Mouse (Mus musculus) ES-E14 (cell line): Measurements from ENCODE around the gene BC004004. TPM values are rescaled to one million over a fixed set of nuclear protein-coding genes. Genes with fewer than 3 reads are reported as not detected.
"Not testable (repeated sequence)": the region's sequence is repeated elsewhere in the genome, so short reads cannot be mapped to it uniquely, and the experiment has no call there.

Experiments
- DNase-seq: peaks from one replicate; pipeline ENCODE4 v3.0.0-alpha.2; 2013; ENCODE audit warnings: low read depth, low spot score
- H3K27ac ChIP-seq: 2 replicates; pipeline ENCODE4 v1.5.1; 2012; ENCODE audit warnings: low read depth, mild to moderate bottlenecking, low read length, moderate library complexity, mixed read lengths; ENCODE audit not compliant: poor library complexity, insufficient read depth, severe bottlenecking
- H3K36me3 ChIP-seq: 2 replicates; pipeline ENCODE4 v1.6.1; 2012; ENCODE audit warnings: mild to moderate bottlenecking, low read length, moderate library complexity, mixed read lengths; ENCODE audit not compliant: control insufficient read depth, poor library complexity, insufficient read depth, severe bottlenecking
- H3K4me1 ChIP-seq, 2 experiments: fragments of 150-350 bp in 1 of 2; sonication (generic) in 1 of 2; 2 replicates each; pipeline ENCODE4 v1.6.1; 2012; ENCODE audit warnings: low read length in 2 of 2, mild to moderate bottlenecking in 1 of 2, mixed read lengths in 1 of 2; ENCODE audit not compliant: control insufficient read depth in 2 of 2, insufficient read depth in 2 of 2, poor library complexity in 1 of 2
- H3K4me3 ChIP-seq, 2 experiments: fragments of 150-350 bp in 1 of 2; sonication (generic) in 1 of 2; 2 replicates each; pipeline ENCODE4 v1.5.1; 2012; ENCODE audit warnings: low read length in 2 of 2, low read depth in 1 of 2, mild to moderate bottlenecking in 1 of 2, mixed read lengths in 1 of 2; ENCODE audit not compliant: insufficient read depth in 1 of 2, poor library complexity in 1 of 2, severe bottlenecking in 1 of 2
- H3K9ac ChIP-seq: 2 replicates; pipeline ENCODE4 v1.6.1; 2012; ENCODE audit warnings: low read depth, mild to moderate bottlenecking, low read length, mixed read lengths; ENCODE audit not compliant: poor library complexity, insufficient read depth, severe bottlenecking
- H3K9me3 ChIP-seq: fragments of 150-350 bp; sonication (generic); 2 replicates; pipeline ENCODE4 v1.6.1; 2012; ENCODE audit warnings: low read depth, mild to moderate bottlenecking, low read length; ENCODE audit not compliant: control insufficient read depth, insufficient read depth
- CHD2 ChIP-seq: IDR thresholded peaks from 2 replicates; pipeline ENCODE4 v1.6.1; 2014; ENCODE audit warnings: mild to moderate bottlenecking, low read depth, low read length, inconsistent platforms
- HCFC1 ChIP-seq: IDR thresholded peaks from 2 replicates; pipeline ENCODE4 v1.6.1; 2012; ENCODE audit warnings: low read length, inconsistent platforms, borderline replicate concordance; ENCODE audit not compliant: insufficient read depth
- MAFK ChIP-seq: IDR thresholded peaks from 2 replicates; pipeline ENCODE4 v1.6.1; 2014; ENCODE audit warnings: mild to moderate bottlenecking, low read depth, low read length, inconsistent platforms; ENCODE audit not compliant: insufficient read depth
- ZC3H11A ChIP-seq: IDR thresholded peaks from 2 replicates; pipeline ENCODE4 v1.6.1; 2012; ENCODE audit warnings: low read depth, mild to moderate bottlenecking, inconsistent platforms, low read length, borderline replicate concordance
- ZNF384 ChIP-seq: IDR thresholded peaks from 2 replicates; pipeline ENCODE4 v1.6.1; 2012; ENCODE audit warnings: low read depth, low read length, inconsistent platforms
- in situ Hi-C, 2 experiments: fragments of 600-800 bp; cut with MboI; formaldehyde crosslinking; loops; one replicate each; pipeline ENCODE4 v1.15.1; 2025; ENCODE audit warnings: low sequenced_read_pairs in 2 of 2, inconsistent platforms in 1 of 2; ENCODE audit not compliant: unreplicated experiment in 2 of 2
- total RNA-seq: library from RNA; depleted of rRNA; stranded (reverse); fragments of 300-350 nt; gene quantifications from 2 replicates; pipeline ENCODE4 v1.2.3, GENCODE M21; 2012

Gene BC004004
- total RNA-seq, 1 experiment: 50.9 TPM

- in situ Hi-C loops: no loop called here
- TF ChIP-seq MAFK (no peak), ZC3H11A (no peak), HCFC1 (no peak), ZNF384 (no peak), CHD2 (no peak)
- DNase-seq: no peak
- no peak overlapping the region for H3K4me3 ChIP-seq
- peaks cover 0 to 8% of the 10 kb centered on the region in 2 experiments; a peak in 1 of 4 replicates for H3K4me1 ChIP-seq
- no peaks in the 10 kb centered on the region for H3K9me3 ChIP-seq
- H3K36me3 ChIP-seq: peaks cover 52% of the 10 kb centered on the region
- no peak overlapping the region for H3K9ac ChIP-seq
- no peak overlapping the region for H3K27ac ChIP-seq
Measured at GRCm38 (mm10) chr17:29251608-29252390, 16.8 kb upstream of the BC004004 start.

GRCm38 (mm10) chr17:29253236-29253635, 15.4 kb upstream of the BC004004 start:
- Histone ChIP-seq H3K9ac (no peak overlapping the region), H3K4me3 (no peak overlapping the region), H3K36me3 (peaks cover 66% of the 10 kb centered on the region), H3K9me3 (no peaks in the 10 kb centered on the region), H3K4me1 (peaks cover 0 to 14% of the 10 kb centered on the region in 2 experiments; a peak in 2 of 4 replicates), H3K27ac (no peak overlapping the region)
- no peak for DNase-seq
- in situ Hi-C loops: no loop called here
- TF ChIP-seq ZC3H11A (no peak), HCFC1 (no peak), ZNF384 (no peak), CHD2 (no peak), MAFK (no peak)

- no peaks in the 10 kb centered on the region for H3K9me3 ChIP-seq
- H3K27ac ChIP-seq: no peak overlapping the region
- DNase-seq: no peak
- peaks cover 70% of the 10 kb centered on the region for H3K36me3 ChIP-seq
- H3K4me3 ChIP-seq: no peak overlapping the region
- in situ Hi-C loops: no loop called here
- no peak for TF ChIP-seq ZNF384
- no peak overlapping the region for H3K9ac ChIP-seq
- peaks cover 0 to 14% of the 10 kb centered on the region in 2 experiments; a peak in 2 of 4 replicates for H3K4me1 ChIP-seq
Measured at GRCm38 (mm10) chr17:29253684-29254083, 14.9 kb upstream of the BC004004 start.

- H3K4me1 ChIP-seq: peaks cover 2 to 14% of the 10 kb centered on the region in 2 experiments; a peak in 3 of 4 replicates
- peaks cover 66% of the 10 kb centered on the region for H3K36me3 ChIP-seq
- DNase-seq, H3K27ac ChIP-seq, in situ Hi-C loops, H3K4me3 ChIP-seq, H3K9ac ChIP-seq, H3K9me3 ChIP-seq: not testable (repeated sequence)
Measured at GRCm38 (mm10) chr17:29254784-29255183, 13.8 kb upstream of the BC004004 start.

GRCm38 (mm10) chr17:29256507-29256906, 12.1 kb upstream of the BC004004 start:
- TF ChIP-seq MAFK (no peak), ZC3H11A (no peak), ZNF384 (no peak), CHD2 (no peak), HCFC1 (no peak)
- Histone ChIP-seq H3K27ac (no peak overlapping the region), H3K36me3 (peaks cover 67% of the 10 kb centered on the region), H3K9me3 (no peaks in the 10 kb centered on the region), H3K4me1 (peaks cover 2 to 15% of the 10 kb centered on the region in 2 experiments; a peak in 3 of 4 replicates), H3K9ac (no peak overlapping the region), H3K4me3 (no peak overlapping the region)
- DNase-seq: no peak
- in situ Hi-C loops: no loop called here
